Mouse (Mus musculus): ENCODE measurements at regions not wholly inside any gene's neighbourhood (a gene's known extent, or its start where the extent isn't known, plus 50 kb on each side); places are given as distances from the start of the nearest gene placed in this dataset.

DNA sequence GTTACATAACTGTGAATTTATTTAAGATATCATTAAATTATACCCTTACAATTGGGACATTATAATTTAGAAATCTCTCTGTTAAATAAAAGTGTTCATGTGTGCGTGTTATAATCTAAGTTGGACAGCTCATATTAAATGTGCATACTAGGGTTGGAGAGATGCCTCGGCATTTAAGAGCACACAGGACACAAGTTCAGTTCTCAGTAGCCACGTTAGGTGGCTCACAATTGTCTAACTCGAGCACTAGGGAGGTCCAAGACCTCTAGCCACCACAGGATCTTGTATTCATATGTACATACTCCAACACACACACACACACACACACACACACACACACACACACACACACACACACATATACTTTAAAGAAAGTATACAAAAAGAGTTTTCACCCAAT is 56.0 kb downstream of the Foxf2 start:
- DNase-seq (ENCODE audit: low spot score): no peak

DNA sequence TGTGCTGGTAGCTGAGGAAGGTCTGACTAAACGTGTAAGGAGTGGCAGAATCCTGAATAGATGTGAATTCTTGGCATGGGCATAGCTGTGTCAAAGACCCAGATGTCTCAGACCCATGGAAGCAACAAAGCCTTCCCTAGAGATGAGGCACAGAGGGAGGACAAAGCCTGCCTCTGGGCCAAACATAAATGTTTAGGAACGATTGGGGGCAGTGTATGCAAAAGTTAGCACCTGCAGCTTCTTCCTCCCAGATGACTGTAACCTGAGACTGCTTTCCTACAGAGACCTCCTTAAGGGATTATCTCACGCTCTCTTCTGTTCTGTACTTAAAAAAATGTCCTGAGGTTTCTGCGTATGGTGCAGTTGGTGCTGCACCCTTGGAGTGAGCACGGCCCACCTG is 57.7 kb downstream of the Foxf2 start:
- no peak for DNase-seq (ENCODE audit: low spot score)

GRCm38 (mm10) chr13:31688531-31688930 is 62.9 kb downstream of the Foxf2 start:
- no peak for DNase-seq (ENCODE audit: low spot score)

GRCm38 (mm10) chr13:31689317-31689716 is 63.7 kb downstream of the Foxf2 start:
- peak; percentile 3 for DNase-seq (ENCODE audit: low spot score)

- no peak for DNase-seq (ENCODE audit: low spot score)
Observed at GRCm38 (mm10) chr13:31695725-31696124, 70.1 kb downstream of the Foxf2 start.

DNA sequence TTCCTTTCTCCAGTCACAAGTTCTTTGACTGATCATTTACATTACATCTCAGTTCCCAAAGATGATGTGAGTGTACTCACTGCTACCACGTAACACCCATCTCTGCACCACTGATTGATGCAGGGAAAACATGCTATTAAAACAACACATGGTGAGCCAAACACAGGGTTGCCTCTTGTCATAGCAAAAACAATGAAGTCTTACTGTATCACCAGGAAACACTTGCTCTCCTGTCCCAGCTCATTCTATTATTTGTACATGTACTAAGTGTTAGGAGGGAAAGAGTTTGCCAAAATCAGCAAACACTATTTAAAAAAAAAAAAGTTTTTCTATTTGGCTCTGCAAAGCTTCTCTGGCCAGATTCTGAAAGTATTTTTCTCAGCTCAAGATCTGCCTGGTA is 78.6 kb downstream of the Foxf2 start:
- DNase-seq (ENCODE audit: low spot score): no peak

DNA sequence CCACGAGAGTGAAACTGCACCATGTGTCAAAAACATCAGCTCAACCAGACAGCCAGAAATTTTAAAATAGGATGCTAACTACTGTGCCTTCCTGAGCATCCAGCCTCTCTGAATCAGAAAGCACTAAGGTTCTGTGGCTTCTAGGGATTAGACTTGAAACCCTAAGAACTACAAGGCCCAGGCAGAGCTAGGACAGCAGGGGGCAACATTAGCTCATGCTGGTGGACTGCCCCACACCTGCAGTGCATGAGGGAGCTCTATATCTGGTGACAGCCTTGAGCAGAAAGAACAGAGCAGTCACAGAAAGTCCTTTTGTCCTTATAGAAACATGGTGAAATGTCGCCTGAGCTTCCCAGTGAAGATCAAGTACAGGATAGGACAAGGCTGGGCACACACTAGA is 79.8 kb downstream of the Foxf2 start:
- no peak for DNase-seq (ENCODE audit: low spot score)

DNA sequence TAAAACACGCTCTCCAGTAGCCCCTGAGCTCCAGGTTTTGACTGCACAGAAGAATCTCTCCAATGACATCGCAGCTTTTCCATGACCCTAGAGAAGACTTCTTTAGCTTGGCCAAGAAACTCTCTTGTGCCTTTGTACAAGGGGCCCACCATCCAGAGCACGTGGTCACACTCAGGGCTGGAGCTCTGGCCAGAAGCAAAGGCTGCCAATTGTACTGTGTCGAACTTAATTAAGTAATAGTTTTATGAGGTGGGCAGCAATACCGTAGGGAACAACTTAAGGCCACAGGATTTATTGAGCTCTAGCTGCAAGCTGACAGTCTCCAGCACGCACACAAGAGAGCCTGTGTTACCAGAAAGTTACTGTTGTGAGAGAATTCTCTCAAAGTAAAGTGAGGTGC is 85.1 kb downstream of the Foxf2 start:
- DNase-seq (ENCODE audit: low spot score): no peak

- DNase-seq (ENCODE audit: low spot score): no peak
Observed at GRCm38 (mm10) chr13:31715683-31716082, 90.1 kb downstream of the Foxf2 start.

- no peak for DNase-seq (ENCODE audit: low spot score)
Observed at GRCm38 (mm10) chr13:31716771-31717170, 89.7 kb upstream of the Foxc1 start.

GRCm38 (mm10) chr13:31720731-31721130 is 85.7 kb upstream of the Foxc1 start:
- DNase-seq (ENCODE audit: low spot score): no peak

DNA sequence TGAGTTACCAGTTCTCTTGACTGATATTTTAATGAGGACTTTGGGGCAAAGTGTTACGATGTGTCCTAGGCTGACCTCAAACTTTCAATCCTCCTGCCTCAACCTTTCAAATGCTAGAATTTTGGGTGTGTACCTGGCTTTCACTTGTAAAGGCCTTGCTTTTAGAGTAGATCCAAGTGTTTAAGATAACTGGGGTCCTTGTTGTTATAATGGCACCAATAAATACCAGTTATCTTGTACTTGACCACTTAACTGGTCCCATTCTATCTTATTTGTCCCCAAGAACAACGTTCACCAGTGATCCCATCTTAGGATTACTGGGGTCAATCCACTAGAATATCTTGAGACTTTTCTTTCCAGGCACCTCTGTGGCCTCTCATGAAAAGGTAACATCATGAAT is 77.6 kb upstream of the Foxc1 start:
- DNase-seq (ENCODE audit: low spot score): no peak

DNA sequence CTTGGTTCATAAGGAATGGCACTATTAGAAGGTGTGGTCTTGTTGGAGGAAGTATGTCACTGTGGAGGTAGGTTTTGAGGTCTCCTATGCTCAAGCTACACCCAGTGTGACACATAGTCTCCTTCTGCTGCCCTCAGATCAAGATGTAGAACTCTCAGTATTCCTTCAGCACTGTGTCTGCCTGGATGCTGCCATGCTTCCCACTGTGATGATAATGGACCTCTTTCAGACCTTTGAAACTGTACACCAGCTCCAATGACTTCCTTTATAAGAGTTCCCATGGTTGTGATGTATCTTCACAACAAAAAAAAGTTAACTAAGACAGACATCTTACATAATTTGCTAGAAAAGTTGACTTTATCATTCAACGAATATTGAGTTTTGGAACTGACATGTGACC is 60.2 kb upstream of the Foxc1 start:
- no peak for DNase-seq (ENCODE audit: low spot score)
